ENCODE assay signal across 15 mouse cellular contexts in the genomic region with DNA sequence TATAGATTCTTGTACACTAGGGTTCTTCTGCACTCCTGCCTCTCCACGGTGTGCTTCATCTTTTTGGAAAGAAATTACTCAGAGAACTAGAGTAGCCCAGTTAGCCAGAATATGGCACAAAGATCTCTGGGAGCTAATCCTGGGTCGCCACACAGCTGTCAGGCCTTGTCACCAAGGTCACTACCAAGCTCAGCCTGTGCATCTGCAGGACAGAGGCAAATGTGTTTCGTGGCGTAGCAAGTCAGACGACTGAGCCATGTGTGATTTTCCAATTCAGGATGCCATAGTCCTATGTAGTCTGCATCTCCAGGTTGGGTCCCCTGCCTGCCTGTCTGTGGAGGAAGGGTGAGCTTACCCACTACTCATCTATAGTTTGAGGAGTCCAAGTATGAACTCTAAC. TPM values are rescaled to one million over a fixed set of nuclear protein-coding genes. Genes with fewer than 3 reads are reported as not detected.
DNase-seq lines count a peak whose midpoint lies in the region; ATAC-seq lines count a peak whose summit lies in the region.
"Had no signal": no experiment of that assay in that cellular context is flagged by ENCODE, and none has a peak within 500 bp of the region (broad histone marks: within the 10 kb centered on the region; RNA-seq: fewer than 3 reads in every experiment).

No protein-coding gene starts in this region.

- no peak for DNase-seq in hindbrain, embryonic 10.5 days (ENCODE audit: low spot score)
- DNase-seq in hindbrain, embryonic 11.5 days (ENCODE audit: low spot score), result no peak
- no peak for DNase-seq in lung, adult 18-20 months
- no peak for DNase-seq in frontal cortex, postnatal 36 days (ENCODE audit: low spot score in 2 of 2)
- DNase-seq: cerebellum, adult 11-12 months; heart, postnatal 36 days; right cerebral cortex, postnatal 4 days had no signal

- H3K9me3 ChIP-seq in hindbrain, embryonic 10.5 days, result no peaks in the 10 kb centered on the region
- no peaks in the 10 kb centered on the region for H3K9me3 ChIP-seq in hindbrain, embryonic 11.5 days (ENCODE audit: control insufficient read depth, low read length)
- no peaks in the 10 kb centered on the region for H3K9me3 ChIP-seq in lung, embryonic 16.5 days (ENCODE audit: control insufficient read depth, low read length)
- no peaks in the 10 kb centered on the region for H3K9me3 ChIP-seq in liver, embryonic 12.5 days (replicated peaks)
- no peaks in the 10 kb centered on the region for H3K9me3 ChIP-seq in stomach, embryonic 16.5 days (replicated peaks; ENCODE audit: control insufficient read depth, low read length)
- H3K9me3 ChIP-seq: limb, embryonic 12.5 days; midbrain, embryonic 15.5 days had no signal

- H3K36me3 ChIP-seq in hindbrain, embryonic 10.5 days, result no peaks in the 10 kb centered on the region
- H3K36me3 ChIP-seq in hindbrain, embryonic 11.5 days (ENCODE audit: control insufficient read depth, insufficient read depth, low read length), result no peaks in the 10 kb centered on the region
- peaks cover 4% of the 10 kb centered on the region; the same call in 1 of the 2 replicates for H3K36me3 ChIP-seq in lung, embryonic 16.5 days (ENCODE audit: control insufficient read depth, insufficient read depth, low read length)
- H3K36me3 ChIP-seq in liver, embryonic 12.5 days, result peaks cover 73% of the 10 kb centered on the region
- H3K36me3 ChIP-seq in stomach, embryonic 16.5 days (ENCODE audit: control insufficient read depth, insufficient read depth, low read length), result no peaks in the 10 kb centered on the region
- H3K36me3 ChIP-seq: midbrain, embryonic 15.5 days had no signal

- WGBS in hindbrain, embryonic 10.5 days, result 76% methylated on average over 5 of the region's 5 CpGs
- 78% methylated on average over 5 of the region's 5 CpGs for WGBS in hindbrain, embryonic 11.5 days
- 48% methylated on average over 5 of the region's 5 CpGs for WGBS in lung, embryonic 16.5 days
- 71% methylated on average over 5 of the region's 5 CpGs for WGBS in liver, embryonic 12.5 days (ENCODE audit: insufficient replicate concordance)
- 54% methylated on average over 5 of the region's 5 CpGs for WGBS in stomach, embryonic 16.5 days

- H3K9ac ChIP-seq in hindbrain, embryonic 11.5 days (ENCODE audit: low read depth, low read length), result no peak overlapping the region
- H3K9ac ChIP-seq in lung, embryonic 16.5 days (ENCODE audit: low read length), result no peak overlapping the region; the same call in 1 of the 2 replicates
- no peak overlapping the region for H3K9ac ChIP-seq in liver, embryonic 12.5 days
- peak overlapping the region; percentile 24 for H3K9ac ChIP-seq in stomach, embryonic 16.5 days (ENCODE audit: low read length)
- H3K9ac ChIP-seq: limb, embryonic 12.5 days; midbrain, embryonic 15.5 days had no signal

- H3K4me1 ChIP-seq in hindbrain, embryonic 10.5 days (replicated peaks), result peaks cover 70% of the 10 kb centered on the region
- 0 out of 2 replicates have a peak, but pooled peaks cover 2% of the 10 kb centered on the region for H3K4me1 ChIP-seq in hindbrain, embryonic 11.5 days (replicated peaks; ENCODE audit: control insufficient read depth, insufficient read depth, low read length)
- H3K4me1 ChIP-seq in lung, embryonic 16.5 days (replicated peaks; ENCODE audit: control insufficient read depth, insufficient read depth, low read length), result peaks cover 52% of the 10 kb centered on the region
- H3K4me1 ChIP-seq in liver, embryonic 12.5 days, result peaks cover 99% of the 10 kb centered on the region
- H3K4me1 ChIP-seq in stomach, embryonic 16.5 days (ENCODE audit: control insufficient read depth, insufficient read depth, low read length), result peaks cover 75% of the 10 kb centered on the region
- H3K4me1 ChIP-seq: midbrain, embryonic 15.5 days had no signal

- peak overlapping the region; percentile 67; the same call in 1 of the 2 replicates for H3K27ac ChIP-seq in hindbrain, embryonic 10.5 days
- H3K27ac ChIP-seq in hindbrain, embryonic 11.5 days (ENCODE audit: low read depth, low read length), result no peak overlapping the region
- H3K27ac ChIP-seq in lung, embryonic 16.5 days (ENCODE audit: low read length), result peak overlapping the region; percentile 72
- H3K27ac ChIP-seq in liver, embryonic 12.5 days, result peak overlapping the region; percentile 95
- peak overlapping the region; percentile 92 for H3K27ac ChIP-seq in stomach, embryonic 16.5 days (ENCODE audit: low read length)
- H3K27ac ChIP-seq: limb, embryonic 12.5 days; midbrain, embryonic 15.5 days had no signal

- H3K27me3 ChIP-seq in hindbrain, embryonic 10.5 days (ENCODE audit: insufficient read depth, poor library complexity, severe bottlenecking), result peaks cover 20% of the 10 kb centered on the region
- H3K27me3 ChIP-seq in hindbrain, embryonic 11.5 days (ENCODE audit: control insufficient read depth, insufficient read depth, low read length), result peaks cover 10% of the 10 kb centered on the region
- H3K27me3 ChIP-seq in lung, embryonic 16.5 days (ENCODE audit: control insufficient read depth, insufficient read depth, low read depth, low read length), result no peaks in the 10 kb centered on the region
- no peaks in the 10 kb centered on the region for H3K27me3 ChIP-seq in liver, embryonic 12.5 days (replicated peaks)
- H3K27me3 ChIP-seq in stomach, embryonic 16.5 days (ENCODE audit: control insufficient read depth, insufficient read depth, low read length), result no peaks in the 10 kb centered on the region
- H3K27me3 ChIP-seq: limb, embryonic 12.5 days had no signal

- H3K4me3 ChIP-seq in hindbrain, embryonic 10.5 days, result no peak overlapping the region
- H3K4me3 ChIP-seq in hindbrain, embryonic 11.5 days (ENCODE audit: low read depth, low read length), result no peak overlapping the region
- H3K4me3 ChIP-seq in lung, embryonic 16.5 days (ENCODE audit: low read length), result no peak overlapping the region
- H3K4me3 ChIP-seq in liver, embryonic 12.5 days, result no peak overlapping the region
- no peak overlapping the region for H3K4me3 ChIP-seq in stomach, embryonic 16.5 days (replicated peaks; ENCODE audit: low read length)
- H3K4me3 ChIP-seq: limb, embryonic 12.5 days; midbrain, embryonic 15.5 days had no signal

- H3K4me2 ChIP-seq in hindbrain, embryonic 11.5 days (replicated peaks; ENCODE audit: low read depth, low read length), result no peak overlapping the region
- H3K4me2 ChIP-seq in lung, embryonic 16.5 days (ENCODE audit: low read depth, low read length), result no peak overlapping the region
- H3K4me2 ChIP-seq in liver, embryonic 12.5 days, result peak overlapping the region; percentile 56; the same call in 1 of the 2 replicates
- no peak overlapping the region for H3K4me2 ChIP-seq in stomach, embryonic 16.5 days (ENCODE audit: low read depth, low read length)
- H3K4me2 ChIP-seq: limb, embryonic 12.5 days; midbrain, embryonic 15.5 days had no signal

- ATAC-seq in hindbrain, embryonic 11.5 days (ENCODE audit: low FRiP score), result no peak
- no peak for ATAC-seq in lung, embryonic 16.5 days (ENCODE audit: low read depth)
- ATAC-seq in liver, embryonic 12.5 days, result no peak
- no peak for ATAC-seq in stomach, embryonic 16.5 days (ENCODE audit: insufficient read depth, low FRiP score)
- ATAC-seq in cerebellum, adult (ENCODE audit: insufficient number of reproducible peaks, low FRiP score, low TSS enrichment), result no peak
- ATAC-seq: forebrain, embryonic 14.5 days; midbrain, embryonic 15.5 days had no signal

RNA-seq across cellular contexts. Expression of gene Oaf, which starts 6.7 kb away (rescaled TPM):
- polyA plus RNA-seq in hindbrain, embryonic 10.5 days (2016; fragmentation: Nextera tagmentation; extraction: Ambion mirVana), result 34.9 and 43.0 TPM in 2 replicates
- 34.7 and 41.4 TPM in 2 replicates for polyA plus RNA-seq in hindbrain, embryonic 11.5 days (2014; fragmentation: Nextera tagmentation; extraction: Ambion mirVana)
- 35.3 and 38.0 TPM in 2 replicates for polyA plus RNA-seq in lung, embryonic 16.5 days (2015; fragmentation: Nextera tagmentation; extraction: Ambion mirVana)
- 37.8 and 44.1 TPM in 2 replicates for polyA plus RNA-seq in liver, embryonic 12.5 days (2016; fragmentation: Nextera tagmentation; extraction: Ambion mirVana)
- 31.4 and 36.2 TPM in 2 replicates for polyA plus RNA-seq in stomach, embryonic 16.5 days (2015; fragmentation: Nextera tagmentation; extraction: Ambion mirVana)

RNA-seq across cellular contexts. Expression of gene Pou2f3, which starts 22.9 kb away (rescaled TPM):
- 0.09 TPM in 1 of 2 replicates, not detected in the other for polyA plus RNA-seq in hindbrain, embryonic 10.5 days (2016; fragmentation: Nextera tagmentation; extraction: Ambion mirVana)
- not detected in 2 replicates for polyA plus RNA-seq in hindbrain, embryonic 11.5 days (2014; fragmentation: Nextera tagmentation; extraction: Ambion mirVana)
- polyA plus RNA-seq in lung, embryonic 16.5 days (2015; fragmentation: Nextera tagmentation; extraction: Ambion mirVana), result 0.13 and 0.19 TPM in 2 replicates
- not detected in 2 replicates for polyA plus RNA-seq in liver, embryonic 12.5 days (2016; fragmentation: Nextera tagmentation; extraction: Ambion mirVana)
- 0.97 and 0.98 TPM in 2 replicates for polyA plus RNA-seq in stomach, embryonic 16.5 days (2015; fragmentation: Nextera tagmentation; extraction: Ambion mirVana)
- polyA plus RNA-seq: C2C12; forebrain, embryonic 14.5 days; limb, embryonic 12.5 days had no signal
